Mouse (Mus musculus) ovary, postnatal 10 days (tissue): Measurements from ENCODE around the gene Krtap5-2.
"Not testable (repeated sequence)": the region's sequence is repeated elsewhere in the genome, so short reads cannot be mapped to it uniquely, and the experiment has no call there.

Experiments used
- DNase-seq: peaks from one replicate; pipeline ENCODE4 v3.0.0; 2022; ENCODE audit warnings: low spot score

Gene Krtap5-2

DNA sequence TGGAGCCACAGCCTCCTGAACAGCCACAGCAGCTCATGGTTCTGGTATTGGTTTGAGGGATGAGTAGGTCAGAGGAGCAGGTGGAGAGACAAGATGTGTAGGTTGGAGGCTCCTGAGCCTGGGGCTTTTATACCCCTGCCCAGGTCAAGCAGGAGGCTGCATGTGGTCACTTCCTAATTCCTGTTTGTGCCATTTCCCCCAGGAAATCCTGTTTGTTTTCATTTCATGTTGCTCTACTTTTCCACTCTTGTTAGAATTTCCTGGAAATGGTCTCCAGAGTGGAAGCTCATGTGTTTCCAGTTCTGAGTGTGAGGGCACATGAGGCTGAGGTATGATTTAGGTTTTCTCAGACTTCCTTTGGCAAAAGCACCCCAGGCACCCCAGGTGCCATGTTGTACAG, at the start of gene Krtap5-2:
TSS of gene Krtap5-2 (minus strand) at position 101 of the 400 bp plus-strand sequence.
- DNase-seq = not testable (repeated sequence)

DNA sequence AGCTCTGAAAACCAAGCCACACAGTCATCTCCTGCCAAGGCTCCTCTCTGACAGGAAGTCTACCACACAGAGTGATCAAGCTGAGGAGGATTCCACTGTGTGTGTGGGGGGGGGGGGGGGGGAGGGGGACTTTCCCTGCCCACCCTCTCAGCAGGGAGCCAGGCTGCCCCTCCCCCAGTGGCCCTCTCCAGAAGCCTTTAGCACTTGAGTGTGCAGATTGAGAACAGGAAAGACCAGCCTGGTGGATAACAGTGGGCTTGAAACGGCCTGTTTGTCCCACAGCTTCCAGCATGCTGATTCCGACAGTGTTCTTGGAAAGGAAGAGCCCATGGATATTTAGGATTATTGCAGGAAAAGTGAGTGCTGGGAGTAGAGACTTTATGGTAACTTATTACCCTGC, 48.7 kb upstream of the Krtap5-2 start:
- no peak for DNase-seq

DNA sequence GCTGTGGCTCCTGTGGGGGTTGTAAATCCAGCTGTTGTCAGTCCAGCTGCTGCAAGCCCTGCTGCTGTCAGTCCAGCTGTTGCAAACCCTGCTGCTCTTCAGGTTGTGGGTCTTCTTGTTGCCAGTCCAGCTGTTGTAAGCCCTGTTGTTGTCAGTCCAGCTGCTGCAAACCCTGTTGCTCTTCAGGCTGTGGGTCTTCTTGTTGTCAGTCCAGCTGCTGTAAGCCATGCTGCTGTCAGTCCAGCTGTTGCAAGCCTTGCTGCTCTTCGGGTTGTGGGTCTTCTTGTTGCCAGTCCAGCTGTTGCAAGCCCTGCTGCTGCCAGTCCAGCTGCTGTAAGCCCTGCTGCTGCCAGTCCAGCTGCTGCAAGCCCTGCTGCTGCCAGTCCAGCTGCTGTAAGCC, 36.3 kb upstream of the Krtap5-2 start:
- not testable (repeated sequence) for DNase-seq

DNA sequence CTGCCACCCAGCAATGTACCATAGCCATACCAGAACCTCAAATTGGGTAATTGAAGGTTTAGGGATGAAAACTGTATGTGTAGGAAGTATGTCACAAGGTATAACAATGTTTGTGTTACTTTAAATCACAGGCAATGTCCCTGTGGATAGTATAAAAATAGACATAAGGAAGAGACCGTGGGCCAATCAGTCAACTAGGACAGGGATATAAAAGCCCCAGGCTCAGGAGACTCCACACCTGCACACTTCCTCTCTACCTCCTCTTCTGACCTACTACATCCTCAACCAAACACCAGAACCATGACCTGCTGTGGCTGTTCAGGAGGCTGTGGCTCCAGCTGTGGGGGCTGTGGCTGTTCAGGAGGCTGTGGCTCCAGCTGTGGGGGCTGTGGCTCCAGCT, 35.8 kb upstream of the Krtap5-2 start, which contains the start of gene Gm7579:
TSS of gene Gm7579 (plus strand) at position 301 of the 400 bp plus-strand sequence.
- no peak for DNase-seq

DNA sequence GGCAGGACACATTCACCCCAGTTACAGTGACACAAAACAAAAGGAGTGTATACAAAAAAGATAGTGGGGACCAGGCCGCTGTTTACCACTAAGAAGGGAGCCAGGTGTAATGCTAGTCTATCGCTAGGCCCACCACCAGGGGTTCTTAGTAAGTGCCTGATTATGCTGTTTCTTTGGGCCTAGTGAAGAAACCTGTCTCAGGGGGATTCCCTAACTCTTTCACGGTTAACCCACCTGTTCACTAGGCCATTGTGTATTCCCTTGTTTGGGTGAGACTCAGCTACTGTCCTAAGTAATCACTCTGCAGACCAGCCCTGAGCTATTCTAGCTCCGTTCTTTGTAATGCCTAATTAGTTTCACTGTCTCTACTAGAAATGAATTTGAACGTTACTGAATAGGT, 31.1 kb upstream of the Krtap5-2 start:
- DNase-seq = not testable (repeated sequence)

DNA sequence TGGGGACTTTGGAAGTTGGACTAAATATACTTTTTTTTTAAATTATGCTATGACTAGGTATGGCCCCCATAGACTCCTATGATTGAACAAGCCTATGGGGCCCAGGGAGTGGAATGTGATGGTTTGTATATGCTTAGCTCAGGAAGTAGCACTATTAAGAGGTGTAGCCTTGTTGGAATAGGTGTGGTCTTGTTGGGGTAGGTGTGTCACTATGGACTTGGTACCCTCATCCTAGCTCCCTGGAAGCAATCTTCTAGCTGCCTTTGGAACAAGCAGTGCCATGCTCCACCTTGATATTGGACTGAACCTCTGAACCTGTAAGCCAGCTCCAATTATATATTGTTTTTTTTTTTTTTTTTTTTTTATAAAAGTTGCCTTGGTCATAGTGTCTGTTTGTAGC, 29.7 kb upstream of the Krtap5-2 start:
- DNase-seq = no peak

DNA sequence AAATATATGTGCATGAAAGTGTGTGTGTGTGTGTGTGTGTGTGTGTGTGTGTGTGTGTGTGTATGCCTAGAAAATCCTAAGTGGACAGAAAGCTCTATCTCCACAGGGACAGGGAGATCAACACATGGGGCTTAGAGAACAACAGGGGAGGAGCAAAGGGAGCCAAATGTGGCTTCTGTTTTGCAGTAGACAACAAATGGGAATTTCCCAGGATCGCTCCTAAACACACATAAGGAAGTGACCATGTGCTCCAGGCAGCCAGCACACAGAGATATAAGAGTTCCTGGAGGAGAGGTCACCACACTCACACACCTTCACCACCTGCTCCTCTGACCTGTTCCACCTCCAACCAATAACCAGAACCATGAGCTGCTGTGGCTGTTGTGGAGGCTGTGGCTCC, 25.3 kb upstream of the Krtap5-2 start, which contains the start of gene Krtap5-3:
TSS of gene Krtap5-3 (plus strand) at position 301 of the 400 bp plus-strand sequence.
- DNase-seq = no peak

DNA sequence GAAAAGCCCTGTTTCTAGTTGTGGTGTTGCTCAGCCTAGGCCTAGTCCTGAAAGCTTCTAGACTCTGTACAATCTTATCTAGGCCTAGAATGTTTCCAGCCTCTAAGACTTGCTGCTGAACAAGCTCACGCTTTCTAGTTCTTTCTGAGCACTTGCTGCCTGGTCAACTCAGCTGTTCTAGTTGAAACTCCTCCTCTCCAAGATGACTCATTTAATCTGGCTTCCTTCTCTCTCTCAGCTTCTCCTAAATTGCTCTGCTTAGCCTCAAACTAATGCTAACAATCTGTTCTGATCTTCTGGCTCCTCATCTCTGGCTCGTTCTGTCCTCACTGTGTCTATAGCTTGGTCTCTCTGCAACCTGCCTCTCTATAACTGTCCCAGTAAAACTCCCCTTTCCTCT, 22.9 kb upstream of the Krtap5-2 start:
- DNase-seq = no peak

DNA sequence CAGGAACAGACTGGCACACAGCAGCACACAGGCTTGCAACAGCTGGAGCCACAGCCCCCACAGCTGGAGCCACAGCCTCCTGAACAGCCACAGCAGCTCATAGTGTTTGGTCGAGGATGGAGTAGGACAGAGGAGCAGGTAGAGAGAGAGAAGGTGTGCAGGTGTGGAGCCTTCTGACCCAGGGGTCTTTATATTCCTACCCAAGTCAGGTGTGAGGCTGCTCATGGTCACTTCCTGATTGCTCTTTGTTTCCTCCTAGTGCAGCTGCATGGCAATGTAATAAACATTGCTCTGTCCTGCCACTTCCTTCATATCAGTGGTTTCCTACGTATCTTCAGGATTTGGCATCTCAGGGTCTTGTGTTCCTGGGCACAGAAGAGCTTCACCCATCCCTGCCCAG, 14.5 kb upstream of the Krtap5-2 start, which contains the start of gene Gm10153:
TSS of gene Gm10153 (minus strand) at position 101 of the 400 bp plus-strand sequence.
- no peak for DNase-seq

DNA sequence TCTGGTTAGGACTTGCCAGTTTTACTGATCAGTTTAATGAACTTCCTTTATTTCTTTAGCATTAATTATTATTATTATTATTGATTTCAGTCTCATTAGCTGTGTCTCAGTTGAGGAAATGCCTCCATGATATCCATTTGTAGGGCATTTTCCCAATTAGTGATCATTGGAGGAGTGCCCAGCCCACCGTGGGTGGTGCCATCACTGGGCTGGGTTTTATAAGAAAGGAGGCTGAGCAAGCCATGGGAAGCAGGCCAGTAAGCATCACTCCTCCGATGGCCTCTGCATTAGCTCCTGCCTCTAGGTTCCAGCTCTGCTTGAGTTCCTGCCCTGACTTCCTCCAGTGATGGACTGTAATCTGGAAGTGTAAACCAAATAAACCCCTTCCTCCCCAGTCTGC, 12.4 kb upstream of the Krtap5-2 start:
- no peak for DNase-seq

DNA sequence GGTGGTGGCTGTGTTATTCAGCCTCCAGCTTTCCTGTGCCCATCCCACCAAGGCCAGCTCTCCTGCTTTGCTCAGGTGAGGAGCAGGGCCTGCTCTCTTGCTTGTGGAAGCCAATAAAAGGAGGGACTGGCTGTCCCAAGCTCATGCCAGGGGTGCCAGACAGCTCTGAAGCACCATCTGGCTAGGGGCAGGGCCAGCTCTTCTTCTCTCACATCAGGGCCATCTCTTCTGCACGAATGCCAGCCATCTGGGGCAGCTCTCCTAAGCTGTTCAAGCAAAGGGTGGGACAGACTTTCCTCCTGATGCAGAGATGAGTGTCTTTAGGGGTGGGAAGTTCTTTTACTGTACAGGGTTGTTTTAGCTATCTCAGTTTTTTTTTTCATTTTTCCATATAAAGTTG, 5.2 kb upstream of the Krtap5-2 start:
- DNase-seq = no peak

DNA sequence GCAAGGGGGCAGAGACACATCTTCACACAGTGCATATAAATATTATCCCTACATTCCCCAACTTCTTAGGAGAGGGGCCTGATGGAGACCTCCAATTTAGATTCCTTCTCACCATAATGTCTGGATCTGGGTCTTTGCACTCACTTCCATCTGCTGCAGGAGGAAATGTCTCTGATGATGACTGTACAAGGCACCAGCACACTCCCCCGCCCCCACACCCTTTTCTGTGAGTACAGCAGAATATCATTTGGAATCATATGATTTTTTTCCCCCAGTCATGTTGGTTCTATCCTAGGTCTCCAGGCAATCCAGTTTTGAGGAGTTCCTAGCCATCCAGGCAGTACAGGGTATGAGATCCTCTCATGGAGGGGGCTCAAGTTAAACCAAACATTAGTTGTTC, 2.9 kb upstream of the Krtap5-2 start:
- DNase-seq = no peak

DNA sequence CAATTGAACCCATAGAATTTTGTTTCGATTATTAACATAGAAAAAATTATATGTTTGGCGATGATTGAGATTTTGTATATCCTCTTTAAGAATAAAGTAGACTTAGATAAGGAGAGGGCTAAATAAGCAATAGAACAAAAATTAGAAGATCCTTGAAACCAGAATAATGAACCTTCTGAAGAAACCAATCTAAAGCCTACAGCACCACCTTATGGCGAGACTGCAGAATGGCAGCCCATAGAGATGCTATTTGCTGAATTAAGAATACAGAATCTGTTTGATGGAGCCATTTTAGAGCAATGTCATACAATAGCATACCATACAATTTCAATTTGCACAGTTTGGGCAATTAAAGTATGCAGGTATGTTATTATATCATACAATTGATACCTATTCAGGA, 6.0 kb downstream of the Krtap5-2 start:
- DNase-seq = no peak

DNA sequence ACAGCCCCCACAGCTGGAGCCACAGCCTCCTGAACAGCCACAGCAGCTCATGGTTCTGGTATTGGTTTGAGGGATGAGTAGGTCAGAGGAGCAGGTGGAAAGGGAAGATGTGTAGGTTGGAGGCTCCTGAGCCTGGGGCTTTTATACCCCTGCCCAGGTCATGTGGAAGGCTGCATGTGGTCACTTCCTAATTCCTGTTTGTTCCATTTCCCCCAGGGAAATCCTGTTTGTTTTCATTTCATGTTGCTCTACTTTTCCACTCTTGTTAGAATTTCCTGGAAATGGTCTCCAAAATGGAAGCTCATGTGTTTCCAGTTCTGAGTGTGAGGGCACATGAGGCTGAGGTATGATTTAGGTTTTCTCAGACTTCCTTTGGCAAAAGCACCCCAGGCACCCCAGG, 10.2 kb downstream of the Krtap5-2 start, which contains the start of gene Gm4553:
TSS of gene Gm4553 (minus strand) at position 101 of the 400 bp plus-strand sequence.
- not testable (repeated sequence) for DNase-seq

DNA sequence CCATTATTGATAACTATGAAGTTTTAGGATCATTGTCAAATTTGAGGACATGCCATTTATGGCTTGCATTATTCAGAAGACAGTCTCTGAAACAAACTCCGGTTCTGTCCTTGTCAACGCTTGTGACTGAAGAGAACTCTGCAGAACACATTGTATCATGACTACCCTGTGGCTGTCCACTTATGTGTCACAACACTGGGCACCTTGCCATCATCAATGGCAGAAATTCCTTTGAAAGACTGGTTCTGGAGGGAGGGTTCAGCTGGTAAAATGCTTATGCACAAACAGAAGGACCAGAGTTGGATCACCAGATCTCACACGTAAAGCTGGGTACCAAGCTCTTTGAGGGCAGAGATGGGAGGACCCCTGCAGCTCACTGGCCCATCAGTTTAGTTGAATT, 16.4 kb downstream of the Krtap5-2 start:
- no peak for DNase-seq

DNA sequence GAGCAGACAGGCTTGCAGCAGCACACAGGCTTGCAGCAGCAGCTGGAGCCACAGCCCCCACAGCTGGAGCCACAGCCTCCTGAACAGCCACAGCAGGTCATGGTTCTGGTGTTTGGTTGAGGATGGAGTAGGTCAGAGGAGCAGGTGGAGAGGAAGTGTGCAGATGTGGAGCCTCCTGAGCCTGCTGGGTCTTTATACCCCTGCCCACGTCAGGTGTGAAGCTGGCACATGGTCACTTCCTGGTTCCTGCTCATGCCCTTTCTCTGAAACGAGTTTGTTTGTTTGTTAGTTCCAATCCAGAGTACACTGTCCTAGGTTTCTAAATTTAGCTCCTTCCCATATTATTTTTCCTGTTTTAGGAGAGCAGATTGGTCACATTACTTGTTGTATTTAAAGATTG, 18.8 kb downstream of the Krtap5-2 start, which contains the start of gene Gm29735:
TSS of gene Gm29735 (minus strand) at position 101 of the 400 bp plus-strand sequence.
- DNase-seq = not testable (repeated sequence)

DNA sequence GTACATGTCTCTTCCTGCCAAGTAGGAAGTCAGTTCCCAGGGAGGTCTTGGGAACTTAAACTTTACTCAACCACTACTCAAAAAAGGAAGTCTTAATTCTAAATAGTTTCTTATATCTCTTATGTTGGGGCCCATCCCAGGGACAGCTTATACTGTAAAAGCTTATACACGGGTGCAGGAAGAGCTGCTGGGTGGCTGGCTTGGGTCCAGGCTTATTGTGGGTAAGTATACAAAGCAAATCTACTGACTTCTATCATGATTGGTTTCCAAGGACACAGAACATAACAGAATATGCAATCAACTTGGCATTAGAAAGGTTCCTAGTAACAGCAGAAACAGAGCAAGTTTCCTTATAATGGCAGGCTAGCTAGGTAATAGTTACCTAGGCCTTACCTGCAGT, 20.5 kb downstream of the Krtap5-2 start:
- DNase-seq = no peak

DNA sequence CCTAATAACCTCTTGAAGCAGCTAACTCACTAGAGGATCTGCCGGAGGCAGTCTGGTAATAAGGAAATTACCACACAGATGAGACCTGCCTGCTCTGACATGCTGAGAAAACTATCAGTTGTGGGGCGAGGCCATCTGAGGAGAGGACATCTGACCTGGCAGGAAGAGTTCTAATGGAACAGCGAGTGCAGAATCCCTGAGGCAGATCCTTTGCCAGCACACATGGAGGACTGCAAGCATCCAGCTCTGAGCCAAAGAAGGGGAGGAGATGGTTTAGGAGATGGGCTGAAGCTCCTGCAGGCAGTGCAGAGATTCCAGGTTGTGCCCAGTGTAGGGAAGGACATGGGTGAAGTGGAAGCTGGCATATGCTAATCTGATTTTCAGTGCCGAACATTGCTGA, 23.6 kb downstream of the Krtap5-2 start:
- DNase-seq = no peak

DNA sequence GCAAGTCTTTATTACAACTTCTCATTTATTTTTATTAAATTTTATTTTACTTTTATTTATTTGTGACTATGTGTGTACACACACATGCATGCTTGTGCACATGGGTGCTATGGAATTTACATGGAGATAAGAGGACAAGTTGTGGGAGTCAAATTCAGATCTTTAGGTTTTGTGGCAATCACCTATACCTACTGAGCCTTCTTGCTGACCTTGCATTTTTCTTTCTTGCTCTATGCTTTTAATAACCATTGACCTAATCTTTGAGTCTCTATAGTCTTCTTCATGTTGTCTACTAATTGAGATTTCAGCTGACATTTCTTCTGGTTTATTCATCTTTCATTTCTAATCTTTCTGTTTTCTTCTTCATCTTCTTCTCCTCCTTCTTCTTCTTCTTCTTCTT, 27.2 kb downstream of the Krtap5-2 start:
- DNase-seq = no peak

DNA sequence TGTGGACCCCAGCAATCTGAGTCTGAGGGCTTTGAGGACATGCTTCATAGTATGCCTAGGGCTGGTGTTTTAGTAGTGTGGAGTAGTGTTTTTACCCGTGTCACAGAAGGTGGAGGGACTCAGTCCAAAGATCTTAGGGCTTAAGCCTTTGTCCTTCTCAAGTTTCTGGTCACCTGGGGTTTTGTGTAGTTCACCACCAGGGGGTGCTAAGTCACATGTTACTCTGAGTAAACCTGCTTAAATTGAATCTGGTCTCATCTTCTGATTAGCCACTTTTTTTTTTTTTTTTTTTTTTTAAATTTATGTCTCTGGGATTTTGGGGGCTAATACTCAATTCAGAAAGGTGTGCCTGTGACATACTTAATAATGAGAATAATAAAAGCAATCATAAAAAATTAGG, 29.8 kb downstream of the Krtap5-2 start:
- DNase-seq = no peak

DNA sequence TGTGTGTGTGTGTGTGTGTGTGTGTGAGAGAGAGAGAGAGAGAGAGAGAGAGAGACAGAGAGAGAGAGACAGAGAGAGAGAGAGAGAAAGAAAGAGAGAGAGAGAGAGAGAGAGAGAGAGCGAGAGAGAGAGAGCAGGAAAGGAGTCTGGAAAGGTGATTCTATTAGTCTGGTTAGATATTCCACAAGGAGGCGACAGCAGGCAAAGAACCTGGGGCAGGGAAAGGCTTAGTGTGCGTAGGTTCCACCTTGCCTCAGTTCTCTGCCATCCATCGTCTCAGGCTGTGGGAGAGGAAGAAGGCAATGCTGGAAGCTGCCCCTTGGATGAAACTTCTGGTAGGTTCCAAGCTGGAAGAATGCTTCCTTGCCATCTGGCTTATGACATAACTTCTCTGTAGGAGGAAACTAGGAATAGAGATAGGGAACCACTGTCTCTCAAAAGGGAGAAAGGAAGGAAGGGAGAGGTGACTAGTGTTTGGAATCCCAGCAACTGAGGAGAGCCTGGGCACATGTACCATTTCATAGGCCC, 30.3 kb downstream of the Krtap5-2 start:
- no peak for DNase-seq

DNA sequence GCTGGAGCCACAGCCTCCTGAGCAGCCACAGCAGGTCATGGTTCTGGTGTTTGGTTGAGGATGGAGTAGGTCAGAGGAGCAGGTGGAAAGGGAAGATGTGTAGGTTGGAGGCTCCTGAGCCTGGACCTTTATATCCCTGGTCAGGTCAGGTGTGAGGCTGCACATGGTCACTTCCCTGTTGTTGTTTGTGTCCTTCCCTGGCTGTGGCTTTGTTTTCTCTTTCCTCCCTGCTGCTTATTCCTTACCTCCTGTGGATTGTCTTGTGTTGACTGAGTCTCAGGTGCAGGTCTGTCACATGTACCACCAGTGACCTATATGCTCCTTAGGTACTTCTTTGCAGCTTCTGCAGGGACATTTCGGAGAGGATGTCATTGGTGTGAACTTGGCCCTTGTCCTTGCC, 31.3 kb downstream of the Krtap5-2 start, which contains the start of gene Gm45337:
TSS of gene Gm45337 (minus strand) at position 101 of the 400 bp plus-strand sequence.
- no peak for DNase-seq

DNA sequence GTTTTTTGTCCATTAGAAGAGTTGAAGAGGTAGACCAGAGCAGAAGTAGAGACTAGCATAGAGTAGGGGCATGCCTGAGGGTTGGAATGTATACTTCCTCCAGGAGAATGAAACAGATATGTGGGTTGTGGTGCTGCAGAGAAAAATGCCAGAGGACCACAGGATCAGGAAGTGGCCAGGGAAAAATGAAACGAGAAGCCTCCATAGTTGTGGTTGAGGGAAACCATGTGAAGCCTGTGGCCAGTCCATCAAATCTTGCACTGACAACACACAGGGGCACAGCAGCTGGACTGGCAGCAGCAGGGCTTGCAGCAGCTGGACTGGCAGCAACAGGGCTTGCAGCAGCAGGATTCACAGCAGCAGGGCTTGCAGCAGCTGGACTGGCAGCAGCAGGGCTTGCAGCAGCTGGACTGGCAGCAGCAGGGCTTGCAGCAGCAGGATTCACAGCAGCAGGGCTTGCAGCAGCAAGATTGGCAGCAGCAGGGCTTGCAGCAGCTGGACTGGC, 32.2 kb downstream of the Krtap5-2 start:
- not testable (repeated sequence) for DNase-seq

DNA sequence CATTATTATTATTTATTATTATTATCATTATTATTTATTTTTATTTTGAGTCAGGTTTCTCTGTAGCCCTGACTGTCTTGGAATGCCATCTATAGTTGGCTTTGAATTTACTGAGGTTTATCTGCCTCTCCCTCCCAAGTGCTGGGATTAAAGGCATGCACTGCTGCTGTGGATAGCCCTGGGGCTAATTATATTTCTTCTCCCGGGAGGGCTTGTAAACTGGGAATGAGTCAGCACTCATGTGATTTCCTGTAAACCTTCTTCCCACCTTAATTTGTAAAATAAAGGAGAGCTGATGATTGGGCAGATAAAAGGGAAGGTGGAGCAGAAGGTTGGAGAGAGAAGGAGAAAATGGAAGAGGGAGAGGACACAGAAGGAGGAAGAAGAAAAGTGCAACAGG, 35.1 kb downstream of the Krtap5-2 start:
- DNase-seq = no peak
